Mouse (Mus musculus): ENCODE results near the gene Cd2bp2.
"Not testable (repeated sequence)": the region's sequence is repeated elsewhere in the genome, so short reads cannot be mapped to it uniquely, and the experiment has no call there.

Gene Cd2bp2

GRCm38 (mm10) chr7:127187351-127187750 lies 8.5 kb downstream of the Cd2bp2 start:
- 0 out of 2 replicates have a peak, but pooled peaks cover 4% of the 10 kb centered on the region for H3K36me3 ChIP-seq (ENCODE audit: control insufficient read depth, insufficient read depth, low read length, poor library complexity, severe bottlenecking)

GRCm38 (mm10) chr7:127185601-127186000 lies 10.2 kb downstream of the Cd2bp2 start:
- Histone ChIP-seq H3K27me3 (ENCODE audit: control insufficient read depth, insufficient read depth, low read length, poor library complexity, severe bottlenecking) (no peaks in the 10 kb centered on the region), H3K36me3 (ENCODE audit: control insufficient read depth, insufficient read depth, low read length, poor library complexity, severe bottlenecking) (no peaks in the 10 kb centered on the region)
- peak; percentile 50 for DNase-seq (ENCODE audit: low read depth, low spot score)

More at GRCm38 (mm10) chr7:127187351-127187750, 8.5 kb downstream of the Cd2bp2 start:
- no peak for DNase-seq (ENCODE audit: low read depth, low spot score)
- no peaks in the 10 kb centered on the region for H3K27me3 ChIP-seq (ENCODE audit: control insufficient read depth, insufficient read depth, low read length, poor library complexity, severe bottlenecking)

DNA sequence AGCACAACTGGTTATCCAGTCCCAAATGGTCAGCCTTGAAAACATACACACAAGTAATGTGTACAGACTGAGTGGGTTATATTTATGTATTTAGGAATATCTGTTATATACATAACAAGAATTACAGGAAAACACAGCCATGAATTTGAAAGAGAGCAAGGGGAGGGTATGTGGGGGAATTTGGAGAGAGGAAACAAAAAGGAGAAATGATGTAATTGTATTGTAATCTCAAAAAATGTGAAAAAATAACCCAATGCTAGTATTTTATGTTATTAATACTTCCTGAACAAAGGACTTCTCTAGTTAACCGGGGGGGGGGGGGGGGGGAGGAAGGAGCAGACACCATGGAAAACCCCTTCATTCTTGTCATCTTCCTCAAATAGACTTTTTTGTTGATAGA lies 11.1 kb downstream of the Cd2bp2 start:
- H3K36me3 ChIP-seq (ENCODE audit: control insufficient read depth, insufficient read depth, low read length, poor library complexity, severe bottlenecking), result no peaks in the 10 kb centered on the region

GRCm38 (mm10) chr7:127183828-127184227 lies 12.0 kb downstream of the Cd2bp2 start:
- Histone ChIP-seq H3K36me3 (ENCODE audit: control insufficient read depth, insufficient read depth, low read length, poor library complexity, severe bottlenecking) (no peaks in the 10 kb centered on the region), H3K27me3 (ENCODE audit: control insufficient read depth, insufficient read depth, low read length, poor library complexity, severe bottlenecking) (no peaks in the 10 kb centered on the region)
- peak; percentile 52 for DNase-seq (ENCODE audit: low read depth, low spot score)

More for the DNA sequence above, 11.1 kb downstream of the Cd2bp2 start:
- no peak for DNase-seq (ENCODE audit: low read depth, low spot score)
- H3K27me3 ChIP-seq (ENCODE audit: control insufficient read depth, insufficient read depth, low read length, poor library complexity, severe bottlenecking), result no peaks in the 10 kb centered on the region

- no peak for DNase-seq (ENCODE audit: low read depth, low spot score)
- no peaks in the 10 kb centered on the region for H3K36me3 ChIP-seq (ENCODE audit: control insufficient read depth, insufficient read depth, low read length, poor library complexity, severe bottlenecking)
Observed at GRCm38 (mm10) chr7:127183345-127183744, 12.5 kb downstream of the Cd2bp2 start.

DNA sequence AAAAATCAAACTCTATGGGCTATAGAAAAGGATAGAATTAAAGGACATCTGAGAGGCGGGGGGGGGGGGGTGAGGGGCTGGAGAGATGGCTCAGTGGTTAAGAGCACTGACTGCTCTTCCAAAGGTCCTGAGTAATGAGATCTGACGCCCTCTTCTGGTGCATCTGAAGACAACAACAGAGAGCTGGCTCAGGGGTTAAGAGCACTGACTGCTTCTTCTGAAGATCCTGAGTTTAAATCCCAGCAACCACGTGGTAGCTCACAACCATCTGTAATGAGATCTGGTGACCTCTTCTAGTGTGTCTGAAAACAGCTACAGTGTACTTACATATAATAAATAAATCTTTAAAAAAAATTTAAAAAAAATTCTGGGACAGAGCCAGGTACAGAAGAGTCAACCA lies 14.1 kb downstream of the Cd2bp2 start:
- DNase-seq (ENCODE audit: low read depth, low spot score), result peak; percentile 53
- not testable (repeated sequence) for H3K27me3 ChIP-seq (ENCODE audit: control insufficient read depth, insufficient read depth, low read length, poor library complexity, severe bottlenecking); H3K36me3 ChIP-seq (ENCODE audit: control insufficient read depth, insufficient read depth, low read length, poor library complexity, severe bottlenecking)

More at GRCm38 (mm10) chr7:127183345-127183744, 12.5 kb downstream of the Cd2bp2 start:
- no peaks in the 10 kb centered on the region for H3K27me3 ChIP-seq (ENCODE audit: control insufficient read depth, insufficient read depth, low read length, poor library complexity, severe bottlenecking)

DNA sequence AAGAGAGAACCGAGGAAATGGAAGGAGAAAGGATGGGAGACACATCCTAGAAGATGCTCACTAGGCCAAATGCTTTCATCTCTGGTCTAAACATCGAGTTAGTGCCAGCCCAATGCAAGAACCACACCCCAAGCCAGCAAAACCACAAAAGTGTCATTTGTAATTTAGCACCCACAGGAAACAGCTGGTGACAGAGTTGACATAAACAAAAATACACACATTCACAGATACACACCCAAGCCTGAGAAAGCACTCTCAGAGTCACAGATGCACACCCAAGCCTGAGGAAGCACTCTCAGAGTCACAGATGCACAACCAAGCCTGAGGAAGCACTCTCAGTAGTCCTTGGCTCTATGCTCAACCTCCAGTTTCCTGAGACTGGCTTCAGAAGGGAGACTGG lies 15.1 kb downstream of the Cd2bp2 start:
- H3K27me3 ChIP-seq (ENCODE audit: control insufficient read depth, insufficient read depth, low read length, poor library complexity, severe bottlenecking), result no peaks in the 10 kb centered on the region
- DNase-seq (ENCODE audit: low read depth, low spot score), result peak; percentile 45
- no peaks in the 10 kb centered on the region for H3K36me3 ChIP-seq (ENCODE audit: control insufficient read depth, insufficient read depth, low read length, poor library complexity, severe bottlenecking)

GRCm38 (mm10) chr7:127176937-127177336 lies 18.9 kb downstream of the Cd2bp2 start:
- Histone ChIP-seq H3K27me3 (ENCODE audit: control insufficient read depth, insufficient read depth, low read length, poor library complexity, severe bottlenecking) (no peaks in the 10 kb centered on the region), H3K36me3 (ENCODE audit: control insufficient read depth, insufficient read depth, low read length, poor library complexity, severe bottlenecking) (no peaks in the 10 kb centered on the region)
- DNase-seq (ENCODE audit: low read depth, low spot score), result no peak

DNA sequence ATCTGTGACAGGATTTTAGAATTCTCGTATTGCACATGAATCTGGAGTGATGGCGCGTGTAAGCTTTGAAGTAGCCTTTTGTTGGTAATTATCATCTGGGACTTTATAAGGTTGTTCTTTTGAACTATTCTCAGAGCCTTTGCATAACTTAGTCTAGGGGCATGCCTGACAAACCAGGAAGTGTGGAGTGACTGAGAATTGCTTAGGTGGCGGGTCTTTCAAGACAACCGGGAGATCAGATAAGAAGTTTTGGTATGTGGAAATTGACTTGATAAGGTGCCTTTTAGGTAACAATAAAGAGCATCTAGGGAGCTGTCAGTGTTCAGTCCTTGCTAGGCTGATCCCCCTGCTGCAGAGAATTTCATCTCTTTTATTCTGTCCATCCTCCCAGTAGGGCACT lies 29.3 kb downstream of the Cd2bp2 start:
- DNase-seq (ENCODE audit: low read depth, low spot score), result no peak
- Histone ChIP-seq H3K36me3 (ENCODE audit: control insufficient read depth, insufficient read depth, low read length, poor library complexity, severe bottlenecking) (no peaks in the 10 kb centered on the region), H3K27me3 (ENCODE audit: control insufficient read depth, insufficient read depth, low read length, poor library complexity, severe bottlenecking) (no peaks in the 10 kb centered on the region)

DNA sequence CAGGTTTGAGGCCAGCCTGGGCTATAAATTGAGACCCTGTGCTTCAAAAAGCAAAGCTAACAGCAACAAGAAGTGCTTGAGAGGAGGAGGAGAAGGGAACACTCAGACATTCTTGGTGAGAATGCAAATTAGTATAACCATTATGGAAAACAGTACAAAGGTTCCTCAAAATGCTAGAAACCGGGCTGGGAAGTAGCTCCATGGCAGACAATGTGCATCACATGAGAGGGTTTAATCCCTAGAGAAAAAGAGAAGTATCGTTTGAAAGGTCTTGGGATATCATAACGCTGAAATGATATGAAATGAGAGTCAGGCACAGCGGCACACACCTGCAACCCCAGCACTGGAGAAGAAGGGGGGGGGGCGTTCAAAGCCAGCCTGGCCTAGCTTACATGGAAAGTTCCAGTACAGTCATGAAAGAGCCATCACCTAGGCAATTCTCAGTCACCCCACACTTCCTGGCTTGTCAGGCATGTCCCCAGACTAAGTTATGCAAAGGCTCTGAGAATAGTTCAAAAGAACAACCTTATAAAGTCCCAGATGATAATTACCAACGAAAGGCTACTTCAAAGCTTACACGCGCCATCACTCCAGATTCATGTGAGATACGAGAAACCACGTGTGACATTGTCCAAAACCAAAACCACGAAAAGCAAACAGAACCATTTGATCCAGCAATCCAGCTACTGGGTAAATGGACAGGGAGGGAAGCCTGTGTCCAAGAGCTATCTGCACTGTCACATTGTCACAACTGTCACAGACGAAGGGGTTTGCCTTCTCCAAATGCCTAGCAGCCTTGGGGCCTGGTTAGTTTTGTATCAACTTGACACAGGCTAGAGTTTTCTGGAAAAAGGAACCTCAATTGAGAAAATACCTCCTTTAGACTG lies 30.0 kb downstream of the Cd2bp2 start:
- peak; percentile 64 for DNase-seq (ENCODE audit: low read depth, low spot score)

GRCm38 (mm10) chr7:127164002-127164401 lies 31.8 kb downstream of the Cd2bp2 start:
- peak; percentile 19 for DNase-seq (ENCODE audit: low read depth, low spot score)
- H3K36me3 ChIP-seq (ENCODE audit: control insufficient read depth, insufficient read depth, low read length, poor library complexity, severe bottlenecking), result no peaks in the 10 kb centered on the region
- H3K27me3 ChIP-seq (ENCODE audit: control insufficient read depth, insufficient read depth, low read length, poor library complexity, severe bottlenecking), result no peaks in the 10 kb centered on the region

More for the DNA sequence above, 30.0 kb downstream of the Cd2bp2 start:
- Histone ChIP-seq H3K27me3 (ENCODE audit: control insufficient read depth, insufficient read depth, low read length, poor library complexity, severe bottlenecking) (no peaks in the 10 kb centered on the region), H3K36me3 (ENCODE audit: control insufficient read depth, insufficient read depth, low read length, poor library complexity, severe bottlenecking) (no peaks in the 10 kb centered on the region)

DNA sequence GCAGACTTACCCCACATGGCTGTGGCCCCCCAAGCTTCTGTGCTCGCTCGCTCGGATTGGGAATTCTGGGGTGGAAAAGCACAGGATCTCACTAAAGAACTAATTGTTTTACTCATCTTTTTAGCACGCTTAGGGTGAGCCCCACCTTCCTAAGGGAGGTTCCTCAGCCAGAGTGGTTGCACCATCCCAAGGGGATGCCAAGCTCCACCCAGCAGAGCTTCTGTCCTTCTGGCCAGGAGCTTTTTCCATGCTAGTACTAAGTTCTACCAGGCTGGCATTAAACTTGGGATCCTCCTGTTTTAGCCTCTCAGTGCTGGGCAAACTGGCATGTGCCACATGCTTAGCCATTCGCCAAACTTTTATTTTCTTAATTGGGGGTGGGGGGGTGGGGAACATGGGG lies 33.3 kb downstream of the Cd2bp2 start:
- Histone ChIP-seq H3K36me3 (ENCODE audit: control insufficient read depth, insufficient read depth, low read length, poor library complexity, severe bottlenecking) (no peaks in the 10 kb centered on the region), H3K27me3 (ENCODE audit: control insufficient read depth, insufficient read depth, low read length, poor library complexity, severe bottlenecking) (no peaks in the 10 kb centered on the region)
- DNase-seq (ENCODE audit: low read depth, low spot score), result no peak

DNA sequence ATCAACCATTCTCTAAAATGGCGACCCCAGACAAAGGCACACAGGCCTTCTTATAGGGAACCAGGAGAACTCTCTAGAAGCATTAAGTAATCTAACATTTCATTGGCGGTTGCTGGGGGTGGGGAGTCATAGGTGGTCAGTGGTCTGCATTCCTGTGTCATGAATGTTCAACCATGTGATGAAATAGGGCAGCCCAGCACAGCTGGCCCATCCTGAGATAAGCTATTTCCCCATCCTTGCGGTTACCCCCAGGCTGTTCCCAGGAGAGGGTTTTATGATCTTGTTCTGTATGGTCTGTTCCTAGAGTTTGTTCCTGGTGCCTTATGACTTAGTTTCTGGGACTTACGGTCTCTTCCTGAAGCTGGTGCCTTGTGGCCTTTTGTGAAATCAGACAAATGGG lies 38.3 kb downstream of the Cd2bp2 start:
- DNase-seq (ENCODE audit: low read depth, low spot score), result no peak
- Histone ChIP-seq H3K27me3 (ENCODE audit: control insufficient read depth, insufficient read depth, low read length, poor library complexity, severe bottlenecking) (no peaks in the 10 kb centered on the region), H3K36me3 (ENCODE audit: control insufficient read depth, insufficient read depth, low read length, poor library complexity, severe bottlenecking) (no peaks in the 10 kb centered on the region)

DNA sequence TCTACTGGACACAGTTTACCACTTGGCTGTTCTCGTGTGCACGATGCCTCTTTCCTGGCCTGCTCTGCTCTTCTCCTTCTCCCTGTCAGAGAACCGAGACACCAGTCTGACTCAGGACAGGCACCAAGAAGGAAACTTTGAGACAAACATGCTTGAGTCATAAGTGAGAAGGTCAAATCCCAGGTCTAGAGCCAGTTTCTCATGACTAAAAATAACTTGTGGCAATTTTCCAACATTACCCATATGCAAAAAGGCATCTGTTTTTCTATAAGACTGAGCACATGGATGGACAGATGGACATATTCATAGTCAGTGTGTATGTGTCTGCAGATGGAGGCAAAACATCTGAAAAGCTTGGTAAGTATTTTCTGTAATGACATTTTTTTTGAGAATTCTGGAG lies 42.4 kb downstream of the Cd2bp2 start:
- no peak for DNase-seq (ENCODE audit: low read depth, low spot score)
- Histone ChIP-seq H3K36me3 (ENCODE audit: control insufficient read depth, insufficient read depth, low read length, poor library complexity, severe bottlenecking) (no peaks in the 10 kb centered on the region), H3K27me3 (ENCODE audit: control insufficient read depth, insufficient read depth, low read length, poor library complexity, severe bottlenecking) (no peaks in the 10 kb centered on the region)

- Histone ChIP-seq H3K36me3 (ENCODE audit: control insufficient read depth, insufficient read depth, low read length, poor library complexity, severe bottlenecking) (no peaks in the 10 kb centered on the region), H3K27me3 (ENCODE audit: control insufficient read depth, insufficient read depth, low read length, poor library complexity, severe bottlenecking) (no peaks in the 10 kb centered on the region)
- no peak for DNase-seq (ENCODE audit: low read depth, low spot score)
Observed at GRCm38 (mm10) chr7:127152464-127152863, 43.4 kb downstream of the Cd2bp2 start.

Data from splenic B cell, adult 2 months (primary cell).